Mouse (Mus musculus) cerebellum, adult (tissue): ENCODE results near the gene Atp5s.

Experiments
- ATAC-seq: cut with Nextera tagmentation; 2 replicates; pipeline ENCODE4 v1.9.2; 2017; ENCODE audit warnings: mild to moderate bottlenecking, moderate library complexity, mixed read lengths; ENCODE audit not compliant: insufficient number of reproducible peaks, low FRiP score, low TSS enrichment

Gene Atp5s

DNA sequence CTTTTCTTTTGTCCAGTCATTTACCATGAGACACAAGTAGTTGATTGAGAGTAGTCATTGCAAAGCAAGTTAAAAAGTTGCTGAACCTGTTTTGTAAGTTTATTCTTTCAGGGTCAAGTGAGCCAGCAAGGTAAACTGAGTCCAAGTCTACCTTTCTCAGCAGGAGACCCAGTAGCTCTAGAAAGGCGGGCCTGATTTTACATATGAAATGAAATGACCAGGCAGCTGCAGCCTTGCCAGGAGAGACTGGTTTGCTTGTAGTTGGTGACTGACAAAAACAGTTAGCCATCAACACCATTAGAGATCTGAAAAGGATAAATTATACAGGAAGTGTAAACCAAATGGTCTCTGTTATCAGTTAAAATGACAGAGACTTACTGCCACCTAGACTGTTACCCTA lies 5.6 kb downstream of the Atp5s start:
- ATAC-seq = no peak

DNA sequence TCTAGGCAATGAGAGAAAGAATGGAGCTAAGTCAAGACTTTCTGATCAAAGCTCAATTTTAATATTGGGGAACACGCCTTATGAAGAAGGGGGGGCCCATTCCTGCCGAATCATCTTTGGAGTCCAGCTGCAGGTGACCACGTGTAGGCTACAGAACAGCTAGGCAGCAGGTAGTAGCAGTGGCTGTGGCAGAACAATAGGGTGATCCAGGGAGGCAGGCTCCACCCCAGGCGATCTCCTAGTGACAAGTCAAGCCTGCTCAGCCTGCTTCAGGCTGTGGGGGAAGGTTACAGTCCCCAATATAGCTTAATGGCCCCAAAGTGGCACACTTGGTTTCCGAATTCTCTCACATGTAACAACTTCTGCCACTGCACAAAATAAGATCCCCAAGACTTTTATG lies 7.5 kb downstream of the Atp5s start:
- no peak for ATAC-seq

DNA sequence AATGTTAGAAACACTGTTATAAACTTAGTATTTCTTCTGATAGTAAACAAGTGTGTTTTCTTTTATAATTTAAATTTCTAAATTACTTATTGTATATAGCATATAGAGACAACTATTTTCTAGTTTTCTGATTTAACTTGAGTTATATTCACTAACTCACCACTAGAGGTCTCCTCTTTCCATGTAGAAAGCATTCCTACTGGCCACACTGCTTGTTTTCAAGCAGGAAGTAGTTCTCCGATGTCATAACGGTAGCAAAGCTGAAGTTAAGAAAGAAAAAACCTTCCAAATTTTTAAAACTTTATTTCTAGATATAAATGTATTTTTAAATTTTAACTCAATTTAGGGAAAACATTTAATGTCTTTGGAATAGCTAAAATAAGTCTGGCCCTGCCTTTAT lies 8.8 kb downstream of the Atp5s start:
- no peak for ATAC-seq

DNA sequence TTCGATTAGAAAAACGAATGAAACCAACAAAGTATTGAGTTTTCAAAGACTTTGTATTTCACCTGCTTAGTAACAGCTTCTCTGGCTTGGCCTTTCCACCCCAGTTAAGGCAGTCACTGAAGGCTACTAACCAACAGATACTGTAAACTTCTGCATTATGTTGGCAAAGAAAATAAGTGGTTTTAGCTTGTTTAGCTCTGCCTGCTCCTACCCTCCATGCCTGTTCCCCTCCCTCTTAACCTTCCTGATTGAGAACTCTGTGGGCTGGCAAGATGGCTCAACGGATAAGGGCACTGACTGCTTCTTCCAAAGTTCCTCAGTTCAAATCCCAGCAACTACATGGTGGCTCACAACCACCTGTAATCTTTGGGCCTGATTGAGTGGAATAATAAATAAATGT lies 9.2 kb downstream of the Atp5s start:
- no peak for ATAC-seq

DNA sequence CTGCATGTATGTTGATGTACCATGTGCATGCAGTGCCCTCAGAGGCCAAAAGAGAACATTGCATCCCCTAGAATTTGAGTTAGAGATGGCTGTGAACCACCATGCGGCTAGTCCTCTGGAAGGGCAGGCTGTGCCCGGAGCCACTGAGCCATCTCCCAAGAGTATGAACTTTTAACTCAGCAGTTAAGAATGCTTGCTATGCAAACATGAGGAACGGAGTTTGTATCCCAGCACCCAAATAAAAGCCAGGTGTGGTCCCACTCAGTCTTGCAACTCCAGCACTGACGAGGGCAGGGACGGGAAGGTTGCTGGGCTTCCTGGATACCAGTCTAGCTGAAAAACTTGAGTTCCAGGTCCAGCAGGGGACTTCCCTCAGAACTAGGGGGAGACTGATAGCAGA lies 17.2 kb downstream of the Atp5s start:
- no peak for ATAC-seq

DNA sequence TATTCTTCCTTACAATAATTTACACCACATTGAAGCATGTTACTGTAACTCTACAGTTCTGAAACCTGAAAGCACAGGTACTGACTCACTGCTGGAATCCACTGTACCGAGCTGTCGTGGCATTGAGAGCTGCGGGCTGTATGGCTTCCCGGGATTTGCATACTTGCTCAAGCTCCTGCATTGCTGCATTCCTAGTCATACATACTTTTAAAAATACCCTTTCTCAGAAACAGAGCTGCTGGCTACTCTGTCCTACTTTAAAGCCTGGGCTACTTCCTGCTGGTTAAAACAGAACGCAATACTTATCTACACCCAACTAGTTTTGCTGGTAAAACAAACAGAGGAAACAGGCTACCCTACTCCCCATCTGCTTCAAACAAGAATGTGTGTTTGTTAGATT lies 19.4 kb downstream of the Atp5s start:
- no peak for ATAC-seq

DNA sequence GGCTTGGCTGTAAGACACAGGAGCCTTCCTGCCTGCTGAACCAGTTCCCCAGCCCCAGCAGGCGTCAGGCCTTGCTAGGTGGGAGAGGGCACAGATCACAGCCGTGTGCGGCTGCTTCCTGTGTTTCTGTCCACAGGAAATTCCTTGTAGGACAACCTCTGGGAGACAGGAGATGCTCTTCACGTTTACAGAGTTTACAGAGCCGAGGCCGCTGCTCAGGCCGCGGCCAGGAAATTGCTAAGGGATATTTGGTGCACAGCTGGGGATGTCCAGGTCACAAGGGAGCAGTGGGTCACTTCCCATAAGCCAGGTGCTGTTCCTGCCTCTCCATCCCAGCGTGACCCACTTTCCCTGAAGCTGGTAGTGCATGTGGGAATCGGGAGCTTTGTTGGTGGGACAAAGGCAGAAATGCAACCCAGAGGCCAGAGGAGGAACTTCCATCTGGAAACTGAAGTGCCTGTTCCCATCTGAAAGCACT lies 27.2 kb downstream of the Atp5s start:
- ATAC-seq = no peak

DNA sequence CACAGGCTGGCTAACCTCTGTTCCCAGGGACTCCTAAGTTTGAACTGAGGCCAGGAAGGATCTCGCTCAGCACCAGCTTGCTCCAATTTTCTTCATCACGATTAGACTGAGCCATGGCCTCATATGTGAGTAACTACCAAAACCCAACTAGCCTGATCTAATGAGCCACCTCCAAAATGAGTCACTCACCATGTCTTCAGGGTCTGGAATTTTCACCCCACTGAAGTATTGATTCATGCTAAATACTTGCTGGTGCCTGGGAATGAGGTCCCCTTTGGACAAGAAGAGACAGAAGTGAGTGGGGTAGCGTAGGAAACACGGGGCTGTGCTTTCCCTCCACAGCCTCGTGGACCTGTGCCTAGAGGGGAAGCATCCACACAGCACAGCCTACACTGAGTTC lies 29.2 kb downstream of the Atp5s start:
- no peak for ATAC-seq

DNA sequence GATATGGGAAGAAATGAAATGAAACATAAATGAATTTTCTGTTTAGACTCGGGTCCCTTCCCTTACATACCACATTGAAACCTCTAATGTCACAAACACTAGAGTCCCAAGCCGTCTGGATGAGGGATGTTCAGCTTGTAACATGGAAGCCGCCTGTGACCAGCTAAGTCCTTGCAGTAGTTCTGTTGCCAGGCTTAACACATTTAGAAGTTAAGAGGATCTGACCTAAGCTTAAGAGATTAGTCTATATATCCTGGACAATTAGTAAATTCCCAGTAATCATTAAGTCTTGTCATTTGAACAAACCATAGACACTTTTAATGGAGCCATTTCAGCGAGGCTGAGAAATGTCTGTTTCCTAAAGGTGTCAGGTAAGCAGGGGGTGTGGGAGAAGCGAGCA lies 31.3 kb downstream of the Atp5s start:
- ATAC-seq = no peak

DNA sequence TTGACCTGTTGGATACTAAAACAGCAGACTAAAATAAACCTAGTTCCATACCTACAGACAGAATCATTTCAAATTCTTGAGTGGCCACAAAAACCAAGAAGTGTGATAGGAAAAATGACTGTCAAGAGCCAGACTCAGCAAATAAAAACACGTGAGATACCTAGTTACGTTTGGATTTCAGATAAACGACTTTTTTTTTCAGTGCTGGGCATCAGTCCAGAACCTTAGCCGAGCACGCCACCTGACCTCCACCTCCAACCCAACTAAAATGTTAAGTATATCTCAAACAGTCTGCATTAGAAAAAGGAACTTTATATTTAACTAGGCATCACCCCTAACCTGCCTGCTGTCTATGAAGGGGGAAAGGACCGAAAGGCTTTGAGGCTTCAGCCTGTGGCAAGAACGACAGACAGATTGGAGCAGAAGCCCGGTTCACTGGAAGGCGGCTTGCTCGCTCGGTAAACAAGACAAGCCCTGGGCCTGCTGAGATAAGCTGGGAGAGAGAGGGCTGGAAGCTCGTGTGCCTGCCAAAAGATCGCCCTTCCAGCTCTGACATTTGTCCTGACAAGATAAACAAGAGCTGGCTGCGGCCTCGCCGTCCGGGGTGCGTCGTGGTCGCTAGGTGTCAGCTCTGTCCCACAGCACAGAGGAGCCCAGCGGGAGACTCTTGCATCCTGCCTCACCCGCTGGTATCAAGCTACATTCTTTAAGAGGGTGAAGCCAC lies 32.8 kb downstream of the Atp5s start:
- peak; percentile 89 for ATAC-seq

DNA sequence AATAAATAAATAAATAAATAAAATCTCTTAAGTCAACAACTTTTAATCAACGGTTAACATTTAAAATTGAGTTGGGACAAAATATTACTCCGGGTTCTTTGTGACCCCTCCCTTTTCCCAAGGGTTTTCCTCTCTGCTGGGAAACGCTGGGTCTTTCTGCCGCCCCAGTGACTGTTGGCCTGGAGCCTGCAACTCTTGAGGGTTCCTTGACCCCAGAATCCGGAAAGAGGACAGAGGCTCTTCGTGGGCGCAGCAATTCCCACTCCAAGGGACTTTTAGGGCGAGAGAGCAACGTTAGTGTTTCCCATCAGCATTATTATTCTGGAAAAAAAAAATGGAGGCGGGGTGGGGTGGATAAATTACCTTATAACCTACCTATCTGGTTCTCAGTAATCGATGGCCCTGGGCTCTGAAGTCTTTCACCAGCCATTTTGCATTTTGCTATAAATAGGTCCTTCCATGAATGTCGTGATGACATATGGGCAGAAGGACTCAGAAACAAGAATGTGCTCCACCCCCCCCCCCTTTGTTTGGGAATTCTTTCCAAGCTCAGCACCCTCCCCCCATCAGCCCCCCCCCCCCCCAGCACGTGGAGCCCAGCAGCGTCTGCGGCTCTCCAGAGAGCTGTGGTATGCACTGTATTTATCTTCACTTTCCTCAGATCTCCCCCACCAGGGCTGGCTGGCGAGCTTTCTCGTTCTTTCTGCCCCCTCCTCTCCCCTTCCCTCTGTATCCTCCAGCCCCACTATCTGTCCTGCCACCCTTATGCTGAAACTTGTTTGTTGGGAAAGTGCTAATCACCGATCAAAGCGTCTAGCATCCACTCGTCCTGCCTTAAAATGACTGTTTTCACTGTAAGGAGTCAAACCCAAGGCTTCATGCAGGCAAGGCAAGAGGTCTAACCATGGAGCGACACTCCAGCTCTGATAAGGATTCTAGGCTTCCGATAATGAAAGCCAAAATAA lies 33.8 kb downstream of the Atp5s start:
- no peak for ATAC-seq

DNA sequence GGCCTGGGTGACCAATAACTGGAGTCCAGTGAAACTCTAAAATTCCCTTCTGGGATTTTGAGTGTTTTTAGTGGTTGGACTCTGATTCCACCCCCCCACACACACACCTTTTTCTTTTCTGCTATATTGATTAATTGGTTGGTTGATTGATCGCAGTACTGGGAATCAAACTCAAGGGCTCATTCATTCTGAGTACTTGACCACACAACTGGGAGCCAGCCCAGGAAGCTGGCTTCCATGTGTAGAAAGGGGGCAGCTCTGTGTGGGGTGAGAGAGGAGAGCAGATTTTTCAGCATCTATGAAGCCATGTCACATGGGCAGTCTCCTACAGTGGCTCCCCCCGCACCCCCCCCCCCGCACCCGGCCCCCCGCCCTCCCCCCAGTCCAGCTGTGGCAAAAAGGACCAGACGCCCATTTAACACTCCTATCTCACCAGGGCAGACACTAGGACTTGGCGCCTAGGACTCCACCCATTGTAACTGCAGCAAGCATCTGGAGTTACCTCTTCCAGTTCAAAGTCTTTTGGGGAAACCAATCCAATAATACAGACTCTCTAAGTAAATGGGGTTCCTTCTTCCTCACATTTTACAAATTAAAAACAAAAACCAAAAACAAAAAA lies 34.6 kb downstream of the Atp5s start:
- no peak for ATAC-seq

DNA sequence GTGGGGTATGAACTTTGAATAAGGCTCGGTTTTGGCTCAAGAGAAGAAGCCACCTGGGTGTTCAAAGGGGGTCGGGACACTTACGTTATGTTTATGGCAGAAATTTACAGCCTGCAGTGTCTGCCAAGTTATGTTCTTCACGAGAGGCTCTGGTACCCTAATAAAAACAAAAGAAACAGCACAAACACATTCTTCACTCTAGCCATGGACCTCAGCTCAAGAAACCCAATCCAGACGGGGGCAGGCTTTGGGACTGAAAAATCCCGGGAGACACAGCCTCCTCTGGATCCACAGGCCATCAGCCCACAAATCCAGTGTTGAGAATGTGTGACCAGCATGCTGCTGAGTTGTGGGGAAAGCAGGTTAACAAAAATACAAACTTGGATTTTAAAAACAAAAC lies 35.3 kb downstream of the Atp5s start:
- no peak for ATAC-seq

DNA sequence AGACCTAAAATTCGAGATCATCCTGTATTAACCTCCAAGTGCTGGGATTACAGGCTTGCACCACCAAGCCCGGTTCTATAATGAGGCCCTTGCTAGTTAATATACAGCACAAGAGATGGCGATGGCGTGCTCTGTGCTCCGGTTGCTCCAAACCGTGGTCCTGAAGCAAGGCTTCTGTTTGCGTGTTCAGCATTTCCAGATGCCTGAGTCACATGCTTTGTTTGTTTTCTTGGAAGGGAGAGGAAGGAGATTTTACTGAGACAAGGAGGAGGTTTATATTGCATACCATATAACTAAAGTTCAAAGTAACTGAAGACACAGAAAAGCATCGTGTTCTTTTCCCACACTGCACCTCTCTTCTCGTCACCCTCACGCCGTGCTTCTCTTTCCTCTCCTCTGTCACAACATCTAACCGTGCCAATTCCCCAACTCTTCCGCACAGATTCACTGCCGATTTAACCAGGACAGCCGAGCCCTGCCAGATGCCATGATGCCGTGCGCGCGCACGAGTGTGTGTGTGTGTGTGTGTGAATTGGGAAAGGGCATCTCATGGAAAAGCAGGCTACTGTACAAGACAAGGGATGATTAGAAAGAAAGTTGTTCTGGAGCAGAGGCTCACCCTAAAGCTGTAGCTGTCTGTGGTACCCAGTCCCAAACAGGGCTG lies 36.1 kb downstream of the Atp5s start:
- ATAC-seq = no peak

DNA sequence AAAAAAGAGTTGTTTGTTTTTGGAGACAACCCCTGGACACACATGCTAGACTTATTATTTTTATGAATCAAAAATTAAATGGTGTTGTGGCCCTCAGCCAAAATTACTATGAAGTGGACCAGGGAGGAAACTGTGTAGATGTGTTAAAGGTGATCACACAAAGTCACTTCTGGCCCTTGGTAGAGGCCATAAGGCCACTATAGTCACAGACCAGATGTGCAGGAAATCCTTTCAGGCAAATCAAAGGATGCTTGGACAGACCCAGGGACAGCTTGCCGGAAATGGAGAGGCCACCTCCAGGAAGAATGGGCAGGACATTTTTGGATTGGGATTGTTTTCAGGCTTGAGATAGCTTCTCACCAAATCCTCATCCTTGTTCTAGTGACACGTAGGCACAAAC lies 36.9 kb downstream of the Atp5s start:
- no peak for ATAC-seq

DNA sequence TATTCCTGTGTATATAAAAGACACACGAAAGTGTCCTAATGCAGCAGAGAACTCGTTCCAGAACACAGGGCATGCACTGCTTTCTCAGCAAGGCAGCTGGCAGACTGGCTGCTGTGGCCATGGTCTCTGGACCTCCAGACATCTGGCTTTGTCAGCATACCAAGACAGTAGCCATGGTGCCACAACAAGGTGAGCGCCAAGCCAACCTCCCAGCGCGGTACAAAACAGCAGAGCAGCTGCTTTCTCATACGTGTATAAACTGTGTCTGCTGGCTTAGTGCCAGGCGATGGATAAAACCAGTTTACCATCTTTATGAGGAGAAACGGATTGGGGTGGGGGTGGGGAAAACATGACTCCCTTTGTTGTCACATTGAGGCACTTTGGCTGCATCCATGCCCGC lies 40.8 kb downstream of the Atp5s start:
- ATAC-seq = no peak

DNA sequence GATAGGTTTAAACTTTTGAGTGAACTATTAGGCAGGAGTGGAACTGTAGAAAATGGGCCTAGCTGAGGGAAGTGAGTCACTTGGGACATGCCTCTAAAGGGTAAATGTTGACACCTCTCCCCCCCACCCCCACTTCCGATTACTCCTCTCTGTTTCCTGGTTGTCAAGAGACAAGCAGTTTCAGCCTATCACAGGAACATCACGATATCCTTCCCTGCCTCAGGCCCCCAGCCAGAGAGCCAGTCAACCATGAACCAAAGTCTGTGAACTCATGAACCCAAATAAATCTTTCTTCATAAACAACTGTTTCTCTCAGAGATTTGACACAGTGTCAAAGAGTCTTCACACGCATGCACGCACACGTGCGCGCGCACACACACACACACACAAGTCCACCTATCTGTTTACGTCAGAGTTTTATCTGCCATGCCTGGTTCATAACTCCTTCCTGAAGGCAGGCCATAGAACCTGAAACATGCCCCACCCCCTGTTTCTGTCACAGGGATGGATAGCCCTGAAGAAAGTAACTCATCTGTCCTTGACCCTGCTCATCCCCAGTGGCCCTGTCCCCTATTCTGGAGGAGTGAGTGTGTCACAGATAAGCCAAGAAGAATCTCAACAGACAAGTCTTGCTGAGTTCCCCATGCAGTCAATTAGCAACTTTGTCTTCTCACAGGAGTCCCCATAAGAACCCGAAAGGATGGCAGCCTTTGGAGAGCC lies 41.6 kb downstream of the Atp5s start:
- no peak for ATAC-seq

DNA sequence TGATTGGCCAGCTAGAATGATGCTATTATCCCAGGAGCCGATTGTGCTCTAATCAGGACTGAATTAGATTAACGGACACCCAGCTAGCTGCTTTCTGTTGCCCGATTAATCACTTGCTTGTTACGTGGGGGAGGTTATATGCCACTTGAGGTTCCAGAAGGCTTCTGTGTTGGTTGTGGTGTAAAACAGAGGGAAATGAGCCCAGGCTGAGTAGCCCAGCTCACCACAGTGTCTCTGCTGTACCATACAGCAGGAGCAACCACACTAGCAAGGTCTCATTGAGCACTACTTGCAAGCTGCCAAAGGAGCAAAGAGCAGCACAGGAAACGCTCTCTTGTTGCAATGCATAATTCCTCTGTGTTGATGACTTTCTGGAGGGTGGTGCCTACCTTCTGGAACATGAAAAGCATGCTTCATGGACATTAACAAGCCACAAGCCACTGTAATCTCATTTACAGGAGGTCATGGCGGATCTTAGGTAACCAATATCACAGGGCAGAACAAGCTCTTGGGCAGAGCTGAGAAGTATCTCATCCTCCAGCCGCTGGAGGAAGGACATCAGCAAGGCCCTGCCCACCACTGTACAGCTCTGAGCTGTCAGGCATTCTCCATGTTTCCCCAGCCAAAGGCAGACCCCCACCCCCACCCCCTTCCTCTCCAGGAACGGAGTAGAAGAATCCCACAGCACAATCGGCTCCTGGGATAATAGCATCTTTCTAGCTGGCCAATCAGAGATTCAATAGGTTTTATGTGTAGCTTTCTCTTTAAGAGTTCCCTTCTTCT lies 42.9 kb downstream of the Atp5s start:
- ATAC-seq = no peak

DNA sequence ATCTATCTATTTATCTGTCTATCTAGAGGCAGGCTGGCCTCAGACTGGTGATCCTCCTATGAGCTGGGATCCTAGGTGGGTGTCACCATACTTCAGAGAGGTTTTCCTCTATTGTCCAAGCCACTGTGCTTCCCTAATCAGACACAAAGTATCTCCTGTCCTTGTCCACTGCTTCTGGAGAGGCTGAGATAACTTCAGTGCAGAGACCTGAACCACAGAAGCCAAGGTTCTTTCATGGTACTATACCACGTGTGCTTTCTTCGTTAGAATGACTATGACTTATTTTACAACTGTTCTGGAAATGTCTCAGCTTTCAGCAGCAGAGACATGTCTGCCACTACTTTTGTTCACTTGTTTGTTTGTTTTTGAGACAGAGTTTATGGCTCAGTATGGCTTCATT lies 44.1 kb downstream of the Atp5s start:
- ATAC-seq = no peak
